Mouse (Mus musculus) midbrain, embryonic 12.5 days (tissue): ENCODE results near the gene Egfr. TPM values are rescaled to one million over a fixed set of nuclear protein-coding genes. Genes with fewer than 3 reads are reported as not detected.

ENCODE experiments used
- ATAC-seq: fragments of 200-750 bp; cut with Nextera tagmentation; 2 replicates; pipeline ENCODE4 v1.8.0; 2017; ENCODE audit warnings: low read depth, moderate TSS enrichment, moderate library complexity; ENCODE audit not compliant: low FRiP score
- H3K27ac ChIP-seq: fragments of 300-500 bp; sonication (generic); replicated peaks from 2 replicates; pipeline ENCODE4 v1.5.1; 2016; ENCODE audit warnings: mild to moderate bottlenecking
- H3K27me3 ChIP-seq: fragments of 300-500 bp; sonication (generic); 2 replicates; pipeline ENCODE4 v1.6.1; 2016; ENCODE audit warnings: mild to moderate bottlenecking
- H3K36me3 ChIP-seq: fragments of 300-500 bp; sonication (generic); 2 replicates; pipeline ENCODE4 v1.6.1; 2016
- H3K4me1 ChIP-seq: fragments of 300-500 bp; sonication (generic); 2 replicates; pipeline ENCODE4 v1.6.1; 2016
- H3K4me2 ChIP-seq: fragments of 300-500 bp; sonication (generic); replicated peaks from 2 replicates; pipeline ENCODE4 v1.6.1; 2016; ENCODE audit warnings: mild to moderate bottlenecking, moderate library complexity
- H3K4me3 ChIP-seq: fragments of 300-500 bp; sonication (generic); 2 replicates; pipeline ENCODE4 v1.5.1; 2016; ENCODE audit warnings: mild to moderate bottlenecking
- H3K9ac ChIP-seq: fragments of 300-500 bp; sonication (generic); replicated peaks from 2 replicates; pipeline ENCODE4 v1.6.1; 2016; ENCODE audit warnings: mild to moderate bottlenecking, moderate library complexity
- H3K9me3 ChIP-seq: fragments of 300-500 bp; sonication (generic); 2 replicates; pipeline ENCODE4 v1.6.1; 2016; ENCODE audit warnings: mild to moderate bottlenecking
- WGBS: fragments of 180-500 bp; shearing (Covaris S2); methylation state at CpG from one replicate; pipeline ENCODE4 v1.1.7; 2016; 5-methylcytosine and 5-hydroxymethylcytosine counted together
- polyA plus RNA-seq: library from polyadenylated mRNA; unstranded; fragments of >200 nt; fragmentation: Nextera tagmentation; extraction: Ambion mirVana; gene quantifications from 2 replicates; pipeline ENCODE4 v1.2.1, GENCODE M21; 2016

Gene Egfr
- polyA plus RNA-seq, 1 experiment from 2014 or later, result 5.8 TPM

- Histone ChIP-seq H3K27me3 (peaks cover 43% of the 10 kb centered on the region), H3K9me3 (no peaks in the 10 kb centered on the region), H3K27ac (no peak overlapping the region), H3K4me1 (peaks cover 14% of the 10 kb centered on the region), H3K9ac (peak overlapping the region; percentile 46; the same call in 1 of the 2 replicates), H3K4me2 (peak overlapping the region; percentile 95), H3K36me3 (no peaks in the 10 kb centered on the region), H3K4me3 (peak overlapping the region; percentile 56)
- WGBS, result 42% methylated on average over 18 of the region's 18 CpGs
- no peak for ATAC-seq
Observed at GRCm38 (mm10) chr11:16753154-16754040, 1.4 kb downstream of the Egfr start.

- no peak for ATAC-seq
- H3K9ac ChIP-seq, result no peak overlapping the region
- H3K36me3 ChIP-seq, result no peaks in the 10 kb centered on the region
- 84% methylated on average over 6 of the region's 6 CpGs for WGBS
- H3K9me3 ChIP-seq, result no peaks in the 10 kb centered on the region
- H3K4me3 ChIP-seq, result no peak overlapping the region
- H3K4me1 ChIP-seq, result no peaks in the 10 kb centered on the region
- no peak overlapping the region for H3K27ac ChIP-seq
- no peak overlapping the region for H3K4me2 ChIP-seq
- H3K27me3 ChIP-seq, result 0 out of 2 replicates have a peak, but pooled peaks cover 3% of the 10 kb centered on the region
Observed at GRCm38 (mm10) chr11:16759930-16760329, 7.9 kb downstream of the Egfr start.

- no peaks in the 10 kb centered on the region for H3K9me3 ChIP-seq
- H3K27me3 ChIP-seq, result no peaks in the 10 kb centered on the region
- 82% methylated on average over 2 of the region's 2 CpGs for WGBS
- no peaks in the 10 kb centered on the region for H3K4me1 ChIP-seq
- no peaks in the 10 kb centered on the region for H3K36me3 ChIP-seq
- ATAC-seq, result no peak
- no peak overlapping the region for H3K27ac ChIP-seq
- H3K4me3 ChIP-seq, result no peak overlapping the region
- no peak overlapping the region for H3K4me2 ChIP-seq
- H3K9ac ChIP-seq, result no peak overlapping the region
Observed at GRCm38 (mm10) chr11:16761184-16761583, 9.2 kb downstream of the Egfr start.

GRCm38 (mm10) chr11:16766038-16766815 is 14.2 kb downstream of the Egfr start:
- Histone ChIP-seq H3K27me3 (no peaks in the 10 kb centered on the region), H3K4me1 (no peaks in the 10 kb centered on the region), H3K4me2 (no peak overlapping the region), H3K36me3 (no peaks in the 10 kb centered on the region), H3K9me3 (no peaks in the 10 kb centered on the region), H3K9ac (no peak overlapping the region), H3K4me3 (no peak overlapping the region), H3K27ac (no peak overlapping the region)
- 80% methylated on average over 9 of the region's 9 CpGs for WGBS
- ATAC-seq, result no peak

- Histone ChIP-seq H3K4me2 (no peak overlapping the region), H3K27ac (no peak overlapping the region), H3K4me3 (no peak overlapping the region), H3K9ac (no peak overlapping the region), H3K9me3 (no peaks in the 10 kb centered on the region), H3K27me3 (no peaks in the 10 kb centered on the region), H3K36me3 (no peaks in the 10 kb centered on the region), H3K4me1 (no peaks in the 10 kb centered on the region)
- ATAC-seq, result no peak
- WGBS, result 92% methylated on average over 2 of the region's 2 CpGs
Observed at GRCm38 (mm10) chr11:16767984-16768383, 16.0 kb downstream of the Egfr start.

GRCm38 (mm10) chr11:16769276-16769675 is 17.3 kb downstream of the Egfr start:
- Histone ChIP-seq H3K4me2 (no peak overlapping the region), H3K27ac (no peak overlapping the region), H3K4me3 (no peak overlapping the region), H3K27me3 (no peaks in the 10 kb centered on the region), H3K9me3 (no peaks in the 10 kb centered on the region), H3K36me3 (no peaks in the 10 kb centered on the region), H3K4me1 (no peaks in the 10 kb centered on the region), H3K9ac (no peak overlapping the region)
- WGBS, result 91% methylated on average over 4 of the region's 4 CpGs
- ATAC-seq, result no peak

GRCm38 (mm10) chr11:16769709-16770303 is 17.8 kb downstream of the Egfr start:
- no peak overlapping the region for H3K4me2 ChIP-seq
- no peak overlapping the region for H3K27ac ChIP-seq
- H3K4me3 ChIP-seq, result no peak overlapping the region
- H3K4me1 ChIP-seq, result no peaks in the 10 kb centered on the region
- ATAC-seq, result no peak
- no peak overlapping the region for H3K9ac ChIP-seq
- no peaks in the 10 kb centered on the region for H3K9me3 ChIP-seq
- H3K36me3 ChIP-seq, result no peaks in the 10 kb centered on the region
- 67% methylated on average over 3 of the region's 3 CpGs for WGBS
- no peaks in the 10 kb centered on the region for H3K27me3 ChIP-seq

- H3K9ac ChIP-seq, result no peak overlapping the region
- no peak for ATAC-seq
- no peaks in the 10 kb centered on the region for H3K4me1 ChIP-seq
- H3K4me3 ChIP-seq, result no peak overlapping the region
- no peaks in the 10 kb centered on the region for H3K9me3 ChIP-seq
- H3K27ac ChIP-seq, result no peak overlapping the region
- H3K36me3 ChIP-seq, result no peaks in the 10 kb centered on the region
- H3K4me2 ChIP-seq, result no peak overlapping the region
- WGBS, result 93% methylated on average over 4 of the region's 4 CpGs
- no peaks in the 10 kb centered on the region for H3K27me3 ChIP-seq
Observed at GRCm38 (mm10) chr11:16770966-16771365, 19.0 kb downstream of the Egfr start.

GRCm38 (mm10) chr11:16772717-16773116 is 20.7 kb downstream of the Egfr start:
- Histone ChIP-seq H3K27ac (0 out of 2 replicates have a peak overlapping the region, but pooled peaks have one; percentile 2), H3K36me3 (no peaks in the 10 kb centered on the region), H3K27me3 (no peaks in the 10 kb centered on the region), H3K4me2 (no peak overlapping the region), H3K4me3 (no peak overlapping the region), H3K9ac (no peak overlapping the region), H3K9me3 (no peaks in the 10 kb centered on the region), H3K4me1 (no peaks in the 10 kb centered on the region)
- ATAC-seq, result no peak
- WGBS, result 54% methylated on average over 4 of the region's 4 CpGs

- ATAC-seq, result no peak
- Histone ChIP-seq H3K27ac (no peak overlapping the region), H3K4me1 (peaks cover 6% of the 10 kb centered on the region; the same call in 1 of the 2 replicates), H3K9me3 (no peaks in the 10 kb centered on the region), H3K27me3 (no peaks in the 10 kb centered on the region), H3K4me2 (no peak overlapping the region), H3K4me3 (no peak overlapping the region), H3K36me3 (no peaks in the 10 kb centered on the region), H3K9ac (no peak overlapping the region)
- WGBS, result 86% methylated on average over 2 of the region's 2 CpGs
Observed at GRCm38 (mm10) chr11:16776967-16777366, 25.0 kb downstream of the Egfr start.

GRCm38 (mm10) chr11:16781604-16782003 is 29.6 kb downstream of the Egfr start:
- Histone ChIP-seq H3K27ac (no peak overlapping the region), H3K9me3 (no peaks in the 10 kb centered on the region), H3K4me1 (peaks cover 6% of the 10 kb centered on the region; the same call in 1 of the 2 replicates), H3K9ac (no peak overlapping the region), H3K4me3 (no peak overlapping the region), H3K4me2 (no peak overlapping the region), H3K27me3 (no peaks in the 10 kb centered on the region), H3K36me3 (no peaks in the 10 kb centered on the region)
- 92% methylated on average over 2 of the region's 2 CpGs for WGBS
- no peak for ATAC-seq
